Mouse (Mus musculus): ENCODE data around the gene Vmn1r36. TPM values are rescaled to one million over a fixed set of nuclear protein-coding genes. Genes with fewer than 3 reads are reported as not detected.
"Not testable (repeated sequence)": the region's sequence is repeated elsewhere in the genome, so short reads cannot be mapped to it uniquely, and the experiment has no call there.

Gene Vmn1r36
- not detected in 2 replicates for polyA plus RNA-seq (2012)

DNA sequence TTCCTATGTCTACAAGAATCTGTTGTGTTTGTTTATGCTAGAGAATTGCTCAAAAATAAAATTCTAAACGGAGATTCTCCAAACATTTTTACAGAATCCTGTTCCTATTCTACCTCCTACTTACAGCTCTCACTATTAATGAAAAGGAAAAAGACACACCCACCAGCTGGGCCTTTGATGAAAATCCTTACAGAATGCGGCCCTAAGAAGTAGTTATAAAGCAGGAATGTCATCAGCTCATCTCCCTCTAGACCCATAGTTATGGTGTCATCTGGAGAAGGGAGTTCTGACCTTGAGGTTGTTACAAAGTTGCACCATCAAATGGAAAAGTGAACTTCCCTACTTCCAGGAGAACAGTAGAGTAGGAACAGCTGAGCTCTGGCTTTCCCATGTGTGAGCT, at the start of gene Vmn1r36:
TSS of gene Vmn1r36 (minus strand) at position 101 of the 400 bp plus-strand sequence.
- not testable (repeated sequence) for TF ChIP-seq GATA1 (IDR thresholded peaks at IDR 0.05; ENCODE audit: low read length)

DNA sequence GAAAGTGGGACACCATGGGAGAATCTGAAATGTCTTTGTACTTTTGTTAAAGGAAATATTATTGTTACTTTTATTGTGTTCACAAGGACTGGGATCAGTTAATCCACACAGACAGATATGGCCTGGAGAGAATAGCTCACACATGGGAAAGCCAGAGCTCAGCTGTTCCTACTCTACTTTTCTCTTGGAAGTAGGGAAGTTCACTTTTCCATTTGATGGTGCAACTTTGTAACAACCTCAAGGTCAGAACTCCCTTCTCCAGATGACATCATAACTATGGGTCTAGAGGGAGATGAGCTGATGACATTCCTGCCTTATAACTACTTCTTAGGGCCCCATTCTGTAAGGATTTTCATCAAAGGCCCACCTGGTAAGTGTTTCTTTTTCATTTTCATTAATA, 10.1 kb upstream of the Vmn1r36 start, which contains the start of gene Vmn1r37:
TSS of gene Vmn1r37 (plus strand) at position 301 of the 400 bp plus-strand sequence.
- not testable (repeated sequence) for TF ChIP-seq GATA1 (IDR thresholded peaks at IDR 0.05; ENCODE audit: low read length)

DNA sequence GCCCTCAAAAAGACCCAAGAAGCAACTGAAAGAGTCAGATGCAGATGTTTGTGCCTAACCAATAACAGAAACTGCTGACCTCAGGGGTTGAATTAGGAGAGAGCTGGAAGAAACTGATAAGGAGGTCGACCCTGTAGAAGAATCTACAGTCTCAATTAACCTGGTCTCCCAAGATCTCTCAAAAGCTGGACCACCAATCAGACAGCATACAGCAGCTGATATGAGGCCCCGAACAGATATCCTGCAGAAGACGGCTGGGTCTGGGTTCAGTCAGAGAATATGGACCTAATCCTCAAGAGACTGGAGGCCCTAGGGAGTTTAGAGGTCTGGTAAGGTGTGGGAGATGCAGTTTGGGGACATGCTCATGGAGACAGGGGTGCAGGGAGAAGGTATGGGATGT, 5.1 kb downstream of the Vmn1r36 start:
- TF ChIP-seq GATA1 (IDR thresholded peaks at IDR 0.05; ENCODE audit: low read length) = no peak

DNA sequence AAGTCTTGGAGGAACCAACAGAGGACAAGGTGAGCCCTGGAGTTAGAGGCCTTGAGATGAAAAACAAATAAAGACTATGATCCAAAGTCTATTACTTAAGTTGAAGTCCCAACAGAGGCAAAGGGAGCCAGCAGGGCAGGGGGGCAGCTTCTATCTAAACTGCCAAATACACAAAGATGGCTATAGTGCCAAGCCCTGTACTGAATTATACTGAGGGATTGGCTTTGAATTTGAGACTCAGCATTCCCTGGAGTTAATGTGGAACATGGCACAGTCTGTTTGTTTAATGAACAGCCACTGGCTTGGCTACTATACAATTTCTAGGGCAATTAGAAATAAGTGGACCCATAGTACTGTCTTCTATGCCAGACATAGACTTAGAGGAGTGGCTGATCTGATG, 10.1 kb downstream of the Vmn1r36 start:
- TF ChIP-seq GATA1 (IDR thresholded peaks at IDR 0.05; ENCODE audit: low read length) = no peak

DNA sequence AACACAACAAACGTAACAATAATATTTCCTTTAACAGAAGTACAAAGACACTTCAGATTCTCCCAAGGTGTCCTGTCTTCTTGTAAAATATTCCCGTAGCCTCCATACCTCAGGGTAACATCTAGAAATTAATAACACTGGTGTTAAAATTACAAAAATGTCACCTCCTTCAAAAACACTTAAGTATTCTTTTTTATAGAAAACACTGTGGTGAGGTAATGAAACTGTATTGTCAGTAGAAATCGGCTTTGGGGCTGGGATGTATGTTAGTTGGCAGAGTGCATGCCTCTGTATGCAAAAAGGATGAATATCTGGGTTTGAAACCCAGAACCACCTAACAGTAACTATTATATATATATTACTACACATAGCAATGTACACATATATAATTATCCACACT, 33.2 kb downstream of the Vmn1r36 start, which contains the start of gene Vmn1r35:
TSS of gene Vmn1r35 (minus strand) at position 101 of the 400 bp plus-strand sequence.
- no peak for TF ChIP-seq GATA1 (IDR thresholded peaks at IDR 0.05; ENCODE audit: low read length)

Other genes starting within 250 kb of the Vmn1r36 start
- gene Mad2l1, start 183.8 kb downstream of the Vmn1r36 start, polyA plus RNA-seq (2012) = 5.0 and 7.2 TPM in 2 replicates
- gene Vmn1r32, start 159.1 kb downstream of the Vmn1r36 start, polyA plus RNA-seq (2012) = not detected in 2 replicates
- gene Vmn1r33, start 100.9 kb downstream of the Vmn1r36 start, polyA plus RNA-seq (2012) = not detected in 2 replicates
- gene Vmn1r34, start 75.3 kb downstream of the Vmn1r36 start, polyA plus RNA-seq (2012) = not detected in 2 replicates
- not detected in 2 replicates for gene Vmn1r35, start 33.3 kb downstream of the Vmn1r36 start, polyA plus RNA-seq (2012)
- not detected in 2 replicates for gene Vmn1r37, start 10.2 kb upstream of the Vmn1r36 start, polyA plus RNA-seq (2012)
- not detected in 2 replicates for gene Vmn1r38, start 63.5 kb upstream of the Vmn1r36 start, polyA plus RNA-seq (2012)
- not detected in 2 replicates for gene Vmn1r39, start 91.4 kb upstream of the Vmn1r36 start, polyA plus RNA-seq (2012)
- not detected in 2 replicates for gene Gng12, start 177.2 kb upstream of the Vmn1r36 start, polyA plus RNA-seq (2012)